Mouse (Mus musculus) gastrocnemius, adult 2 months (tissue): ENCODE measurements at regions not wholly inside any gene's neighbourhood (a gene's known extent, or its start where the extent isn't known, plus 50 kb on each side); places are given as distances from the start of the nearest gene placed in this dataset.

Source experiments
- DNase-seq: peaks from one replicate; pipeline ENCODE4 v3.0.0; 2022
- H3K27ac ChIP-seq: fragments of 200-600 bp; 2 replicates; pipeline ENCODE4 v1.8.1; 2022; ENCODE audit warnings: mild to moderate bottlenecking
- H3K4me3 ChIP-seq: fragments of 200-600 bp; 2 replicates; pipeline ENCODE4 v1.8.1; 2022; ENCODE audit warnings: mild to moderate bottlenecking, moderate library complexity
- CTCF ChIP-seq: fragments of 200-600 bp; IDR thresholded peaks from 2 replicates; pipeline ENCODE4 v1.8.1; 2022; ENCODE audit warnings: antibody characterized with exemption, mild to moderate bottlenecking, moderate library complexity
- intact Hi-C: fragments of 180-260 bp; cut with DNase I; formaldehyde crosslinking; loops from one replicate; pipeline ENCODE4 v1.15.1; 2025

GRCm38 (mm10) chr6:147727644-147728533 is 252.3 kb downstream of the Ccdc91 start:
- no peak for TF ChIP-seq CTCF
- no peak overlapping the region for H3K4me3 ChIP-seq
- no peak overlapping the region for H3K27ac ChIP-seq
- DNase-seq, result no peak
- intact Hi-C loops, result no loop called here

- Histone ChIP-seq H3K4me3 (no peak overlapping the region), H3K27ac (no peak overlapping the region)
- DNase-seq, result no peak
- no peak for TF ChIP-seq CTCF
- intact Hi-C loops, result no loop called here
These were observed 254.1 kb downstream of the Ccdc91 start for GRCm38 (mm10) chr6:147729721-147730120.

GRCm38 (mm10) chr6:147738621-147739325 is 263.1 kb downstream of the Ccdc91 start:
- intact Hi-C loops, result no loop called here
- H3K4me3 ChIP-seq, result no peak overlapping the region
- H3K27ac ChIP-seq, result no peak overlapping the region
- no peak for DNase-seq
- no peak for TF ChIP-seq CTCF

GRCm38 (mm10) chr6:147741446-147741845 is 265.8 kb downstream of the Ccdc91 start:
- no peak for DNase-seq
- intact Hi-C loops, result no loop called here
- no peak overlapping the region for H3K27ac ChIP-seq
- no peak overlapping the region for H3K4me3 ChIP-seq
- TF ChIP-seq CTCF, result no peak

GRCm38 (mm10) chr6:147744081-147744480 is 268.5 kb downstream of the Ccdc91 start:
- TF ChIP-seq CTCF, result no peak
- intact Hi-C loops, result no loop called here
- no peak overlapping the region for H3K4me3 ChIP-seq
- no peak overlapping the region for H3K27ac ChIP-seq
- DNase-seq, result no peak

GRCm38 (mm10) chr6:147745690-147746089 is 270.1 kb downstream of the Ccdc91 start:
- H3K27ac ChIP-seq, result no peak overlapping the region
- intact Hi-C loops, result no loop called here
- TF ChIP-seq CTCF, result no peak
- no peak overlapping the region for H3K4me3 ChIP-seq
- DNase-seq, result no peak

GRCm38 (mm10) chr6:147747945-147748344 is 272.3 kb downstream of the Ccdc91 start:
- DNase-seq, result no peak
- intact Hi-C loops, result no loop called here
- Histone ChIP-seq H3K27ac (no peak overlapping the region), H3K4me3 (no peak overlapping the region)
- peak; percentile 53 for TF ChIP-seq CTCF

GRCm38 (mm10) chr6:147752301-147752700 is 276.7 kb downstream of the Ccdc91 start:
- Histone ChIP-seq H3K27ac (peak overlapping the region; percentile 20; the same call in 1 of the 2 replicates), H3K4me3 (no peak overlapping the region)
- DNase-seq, result no peak
- TF ChIP-seq CTCF, result no peak
- intact Hi-C loops, result no loop called here

- no peak overlapping the region for H3K27ac ChIP-seq
- DNase-seq, result no peak
- intact Hi-C loops, result no loop called here
These were observed 278.2 kb downstream of the Ccdc91 start for GRCm38 (mm10) chr6:147753828-147754227.

GRCm38 (mm10) chr6:147755750-147756523 is 280.3 kb downstream of the Ccdc91 start:
- Histone ChIP-seq H3K27ac (no peak overlapping the region), H3K4me3 (no peak overlapping the region)
- intact Hi-C loops, result no loop called here
- TF ChIP-seq CTCF, result no peak
- no peak for DNase-seq

More at GRCm38 (mm10) chr6:147753828-147754227, 278.2 kb downstream of the Ccdc91 start:
- TF ChIP-seq CTCF, result no peak
- no peak overlapping the region for H3K4me3 ChIP-seq

GRCm38 (mm10) chr6:147759485-147759884 is 283.9 kb downstream of the Ccdc91 start:
- no peak overlapping the region for H3K4me3 ChIP-seq
- H3K27ac ChIP-seq, result no peak overlapping the region
- intact Hi-C loops, result no loop called here
- no peak for DNase-seq
- no peak for TF ChIP-seq CTCF

- H3K27ac ChIP-seq, result no peak overlapping the region
- DNase-seq, result no peak
- intact Hi-C loops, result no loop called here
- TF ChIP-seq CTCF, result no peak
- H3K4me3 ChIP-seq, result no peak overlapping the region
These were observed 284.5 kb downstream of the Ccdc91 start for GRCm38 (mm10) chr6:147760113-147760512.

GRCm38 (mm10) chr6:147765241-147765640 is 281.8 kb upstream of the Far2 start:
- intact Hi-C loops, result no loop called here
- no peak for DNase-seq
- no peak for TF ChIP-seq CTCF
- Histone ChIP-seq H3K27ac (no peak overlapping the region), H3K4me3 (no peak overlapping the region)
